In the genomic region with DNA sequence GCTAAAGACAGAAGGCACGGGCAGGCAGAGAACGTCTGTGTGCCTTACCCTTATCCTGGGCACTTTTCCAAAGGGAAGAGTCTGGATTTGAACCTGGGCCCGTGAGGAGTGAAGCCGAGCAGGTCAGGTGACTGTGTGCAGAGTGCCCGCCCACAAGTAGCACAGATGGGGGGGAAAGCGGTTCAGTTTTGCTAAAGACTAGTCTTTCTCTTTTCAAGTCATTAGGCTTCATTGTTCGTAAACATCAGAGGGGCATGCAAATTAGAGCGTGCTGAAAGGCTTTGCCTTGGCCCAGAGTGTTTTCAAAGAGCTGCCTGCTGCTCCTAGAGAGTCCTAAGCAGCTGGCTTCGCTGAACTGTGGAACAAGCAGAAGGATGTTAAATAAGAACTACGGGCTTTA, we compare ENCODE assay signal across 10 mouse cellular contexts. TPM values are rescaled to one million over a fixed set of nuclear protein-coding genes. Genes with fewer than 3 reads are reported as not detected.
A peak's percentile ranks its signal among the peaks of the same experiment; 100 is the strongest.
DNase-seq lines count a peak whose midpoint lies in the region; ATAC-seq and TF ChIP-seq lines count a peak whose summit lies in the region.
"Had no signal": no experiment of that assay in that cellular context is flagged by ENCODE, and none has a peak within 500 bp of the region (broad histone marks: within the 10 kb centered on the region; RNA-seq: fewer than 3 reads in every experiment).

No protein-coding gene starts in this region.

- ATAC-seq in liver, postnatal 0 days: 0 out of 2 replicates have a peak, but pooled peaks have one; percentile 14
- peak; percentile 45; the same call in 1 of the 2 replicates for ATAC-seq in embryonic facial prominence, embryonic 14.5 days (ENCODE audit: low read depth)
- ATAC-seq in erythroid progenitor cell, adult 5-6 weeks (replicated peaks; ENCODE audit: low FRiP score, poor library complexity, severe bottlenecking): no peak

- no peak overlapping the region for H3K9ac ChIP-seq in liver, postnatal 0 days (replicated peaks)
- H3K9ac ChIP-seq in embryonic facial prominence, embryonic 14.5 days (ENCODE audit: low read depth, low read length): no peak overlapping the region

- H3K4me3 ChIP-seq in liver, postnatal 0 days (ENCODE audit: low read depth, low read length): no peak overlapping the region
- no peak overlapping the region for H3K4me3 ChIP-seq in embryonic facial prominence, embryonic 14.5 days (ENCODE audit: low read depth, low read length)
- no peak overlapping the region for H3K4me3 ChIP-seq in olfactory bulb, adult 2 months (ENCODE audit: insufficient read depth, low read depth, low read length)

- H3K4me2 ChIP-seq in liver, postnatal 0 days (ENCODE audit: low read depth, low read length): no peak overlapping the region
- H3K4me2 ChIP-seq in embryonic facial prominence, embryonic 14.5 days (ENCODE audit: low read depth, low read length): no peak overlapping the region

- H3K4me1 ChIP-seq in liver, postnatal 0 days (ENCODE audit: insufficient read depth): peaks cover 9% of the 10 kb centered on the region
- H3K4me1 ChIP-seq in embryonic facial prominence, embryonic 14.5 days (ENCODE audit: control insufficient read depth, insufficient read depth, low read length): peaks cover 9% of the 10 kb centered on the region; the same call in 1 of the 2 replicates
- H3K4me1 ChIP-seq in olfactory bulb, adult 2 months (ENCODE audit: control insufficient read depth, insufficient read depth, low read length): peaks cover 14% of the 10 kb centered on the region

- 66% methylated on average over 10 of the region's 10 CpGs for WGBS in liver, postnatal 0 days (ENCODE audit: insufficient replicate concordance)
- 30% methylated on average over 10 of the region's 10 CpGs for WGBS in embryonic facial prominence, embryonic 14.5 days
- WGBS in olfactory bulb, adult 2 months: 12% methylated on average over 10 of the region's 10 CpGs

- no peak for TF ChIP-seq CTCF in liver, postnatal 0 days (IDR thresholded peaks at IDR 0.05; ENCODE audit: low read depth)
- TF ChIP-seq CTCF in olfactory bulb, adult 2 months (IDR thresholded peaks at IDR 0.05; ENCODE audit: insufficient read depth, low read depth, low read length): no peak

- no peaks in the 10 kb centered on the region for H3K27me3 ChIP-seq in liver, postnatal 0 days (ENCODE audit: insufficient read depth, low read length)
- H3K27me3 ChIP-seq in embryonic facial prominence, embryonic 14.5 days (replicated peaks; ENCODE audit: control insufficient read depth, insufficient read depth, low read length): no peaks in the 10 kb centered on the region

- no peaks in the 10 kb centered on the region for H3K9me3 ChIP-seq in liver, postnatal 0 days (ENCODE audit: low read length)
- H3K9me3 ChIP-seq in embryonic facial prominence, embryonic 14.5 days (ENCODE audit: control insufficient read depth, low read length): no peaks in the 10 kb centered on the region
- H3K9me3 ChIP-seq: G1E had no signal

- no peak for TF ChIP-seq EP300 in liver, postnatal 0 days (IDR thresholded peaks at IDR 0.05; ENCODE audit: low read depth)

- H3K27ac ChIP-seq in liver, postnatal 0 days (ENCODE audit: low read depth): peak overlapping the region; percentile 62
- H3K27ac ChIP-seq in embryonic facial prominence, embryonic 14.5 days (replicated peaks; ENCODE audit: low read depth, low read length): 0 out of 2 replicates have a peak overlapping the region, but pooled peaks have one; percentile 21
- peak overlapping the region; percentile 78 for H3K27ac ChIP-seq in olfactory bulb, adult 2 months (ENCODE audit: insufficient read depth, low read depth, low read length)

- DNase-seq in liver, postnatal 0 days: no peak
- DNase-seq in liver: no peak
- DNase-seq in embryonic facial prominence, embryonic 14.5 days (ENCODE audit: low spot score): peak; percentile 76
- DNase-seq in layer of hippocampus, postnatal 36 days: peak; percentile 38 to 45
- DNase-seq in heart, adult 11 months: no peak
- no peak for DNase-seq in cerebellum, adult 18-20 months

- TF ChIP-seq POLR2A in olfactory bulb, adult 2 months (IDR thresholded peaks at IDR 0.05; ENCODE audit: insufficient read depth, low read depth, low read length): no peak

- peaks cover 20% of the 10 kb centered on the region for H3K36me3 ChIP-seq in liver, postnatal 0 days (replicated peaks; ENCODE audit: insufficient read depth, low read length)
- peaks cover 9% of the 10 kb centered on the region; the same call in 1 of the 2 replicates for H3K36me3 ChIP-seq in embryonic facial prominence, embryonic 14.5 days (ENCODE audit: control insufficient read depth, insufficient read depth, low read length)

RNA-seq across cellular contexts. Expression of gene Heg1, which starts 50.4 kb away (rescaled TPM):
- 4.4 and 4.7 TPM in 2 replicates for polyA plus RNA-seq in liver, postnatal 0 days (2015; fragmentation: Nextera tagmentation; extraction: Ambion mirVana)
- 24.6 and 25.4 TPM in 2 replicates for polyA plus RNA-seq in embryonic facial prominence, embryonic 14.5 days (2014; fragmentation: Nextera tagmentation; extraction: Ambion mirVana)
- total RNA-seq in layer of hippocampus, postnatal 36 days (2021): 10 to 100 TPM; 21.8 to 26.4 TPM
- not detected in 2 replicates for polyA plus RNA-seq in olfactory bulb, adult 2 months (2012; ENCODE audit: insufficient read depth, insufficient read length, low replicate concordance, missing spikeins)
- 7.9 and 12.2 TPM in 2 replicates for total RNA-seq in erythroid progenitor cell, adult 5-6 weeks (2015; ENCODE audit: low replicate concordance)
- total RNA-seq in erythroid progenitor cell, adult 5-6 weeks (2017; ENCODE audit: low replicate concordance): 1.8 and 4.0 TPM in 2 replicates

RNA-seq across cellular contexts. Expression of gene Muc13, which starts 59.3 kb away (rescaled TPM):
- 1.2 TPM in 2 replicates for polyA plus RNA-seq in liver, postnatal 0 days (2015; fragmentation: Nextera tagmentation; extraction: Ambion mirVana)
- polyA plus RNA-seq in embryonic facial prominence, embryonic 14.5 days (2014; fragmentation: Nextera tagmentation; extraction: Ambion mirVana): 0.13 TPM in 1 of 2 replicates, not detected in the other
- total RNA-seq in layer of hippocampus, postnatal 36 days (2021): not detected
- not detected in 2 replicates for polyA plus RNA-seq in olfactory bulb, adult 2 months (2012; ENCODE audit: insufficient read depth, insufficient read length, low replicate concordance, missing spikeins)
- 1.8 and 6.3 TPM in 2 replicates for total RNA-seq in erythroid progenitor cell, adult 5-6 weeks (2015; ENCODE audit: low replicate concordance)
- total RNA-seq in erythroid progenitor cell, adult 5-6 weeks (2017; ENCODE audit: low replicate concordance): 0.51 and 1.2 TPM in 2 replicates
- total RNA-seq: layer of hippocampus, postnatal 25 days had no signal

Comparison
In these comparisons a context has a peak if more than half of its experiments do, and no peak if none do; other contexts are left out.
1. DNase-seq: peak in embryonic facial prominence, embryonic 14.5 days (single experiment) and layer of hippocampus, postnatal 36 days (2 of 2); none in liver, postnatal 0 days (single experiment), liver (single experiment), heart, adult 11 months (single experiment) and cerebellum, adult 18-20 months (0 of 2).
2. H3K27ac ChIP-seq: peak in every context shown above with its lines; median percentile 78 in olfactory bulb, adult 2 months; 62 in liver, postnatal 0 days; 21 in embryonic facial prominence, embryonic 14.5 days.